Mouse (Mus musculus): ENCODE measurements around the gene Faap100.

DNA sequence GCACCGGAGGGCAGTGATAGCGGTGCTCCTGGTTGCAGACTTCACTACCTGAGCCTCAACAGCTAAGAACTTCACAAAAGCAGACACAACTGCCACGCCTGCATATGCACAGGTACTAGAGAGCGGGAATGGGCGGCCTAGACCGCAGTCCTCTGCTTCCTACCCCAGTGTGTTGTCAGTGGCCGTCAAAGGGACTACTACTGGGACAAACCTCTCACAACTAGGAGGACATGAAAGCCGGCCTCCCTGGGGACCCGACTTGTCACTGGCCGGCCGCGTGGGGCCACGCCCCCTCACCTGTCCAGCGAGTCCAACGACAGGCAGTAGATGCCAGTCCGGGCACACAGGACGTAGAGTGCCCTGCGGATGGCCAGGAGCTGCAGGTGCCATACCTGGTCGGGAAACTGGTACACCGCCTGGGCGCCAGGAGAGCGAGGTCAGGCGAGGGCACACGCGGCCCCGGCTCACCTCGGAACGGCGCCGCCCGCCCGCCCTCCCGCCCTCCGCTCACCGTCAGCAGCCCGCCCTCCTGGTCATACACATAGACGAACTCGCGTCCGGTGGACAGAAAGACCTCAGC, 443 bp downstream of the Faap100 start:
- no peak for TF ChIP-seq CTCF (IDR thresholded peaks at IDR 0.05; ENCODE audit: insufficient read depth, low read depth, low read length)
- TF ChIP-seq POLR2A (IDR thresholded peaks at IDR 0.05; ENCODE audit: insufficient read depth, low read depth, low read length) = no peak

All from olfactory bulb, adult 2 months (tissue).